Mouse (Mus musculus) skeletal muscle tissue, adult 2 months (tissue): ENCODE data around the gene Washc1.
"Not testable (repeated sequence)": the region's sequence is repeated elsewhere in the genome, so short reads cannot be mapped to it uniquely, and the experiment has no call there.

Experiments used
- DNase-seq: peaks from one replicate; pipeline ENCODE4 v3.0.0-alpha.2; 2012; ENCODE audit warnings: low read depth, low spot score

The Washc1 gene

DNA sequence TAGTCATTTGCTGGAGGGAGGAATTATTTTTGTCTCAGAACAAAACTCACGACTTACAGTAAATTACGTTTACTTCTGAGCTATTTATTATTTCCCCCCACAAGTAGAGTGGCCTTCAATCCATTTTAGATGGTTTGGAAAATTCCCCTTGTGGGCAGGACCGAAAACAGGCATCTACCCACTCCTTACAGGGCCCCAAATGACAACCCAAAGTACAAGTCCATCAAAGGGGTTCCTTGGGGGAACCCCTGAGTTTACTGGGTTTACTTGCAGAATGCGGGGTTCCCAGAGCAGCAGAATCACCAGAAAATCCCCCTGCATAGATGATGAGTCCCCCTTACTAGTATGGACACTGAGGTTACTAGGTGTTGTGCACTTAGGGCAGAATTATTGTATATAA lies 821 bp downstream of the Washc1 start:
- DNase-seq = no peak

DNA sequence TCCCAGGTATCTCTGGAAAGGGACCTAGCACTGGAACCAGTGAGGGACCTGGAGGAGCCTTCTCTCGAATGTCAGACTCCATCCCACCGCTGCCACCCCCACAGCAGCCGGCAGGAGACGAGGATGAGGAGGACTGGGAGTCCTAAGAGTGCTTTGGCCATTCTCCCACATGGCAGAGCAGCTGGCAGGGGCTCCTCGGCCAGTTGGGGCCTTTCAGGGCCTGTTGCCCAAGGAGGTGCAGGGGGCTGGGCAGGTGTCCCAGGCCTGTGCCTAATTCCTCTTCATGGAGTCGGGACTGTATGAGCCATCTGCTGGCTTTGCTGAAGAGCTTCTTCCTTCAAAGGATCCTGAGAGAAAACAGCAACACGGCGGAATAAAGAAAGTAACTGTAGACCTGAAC lies 7.6 kb downstream of the Washc1 start:
- DNase-seq = no peak

DNA sequence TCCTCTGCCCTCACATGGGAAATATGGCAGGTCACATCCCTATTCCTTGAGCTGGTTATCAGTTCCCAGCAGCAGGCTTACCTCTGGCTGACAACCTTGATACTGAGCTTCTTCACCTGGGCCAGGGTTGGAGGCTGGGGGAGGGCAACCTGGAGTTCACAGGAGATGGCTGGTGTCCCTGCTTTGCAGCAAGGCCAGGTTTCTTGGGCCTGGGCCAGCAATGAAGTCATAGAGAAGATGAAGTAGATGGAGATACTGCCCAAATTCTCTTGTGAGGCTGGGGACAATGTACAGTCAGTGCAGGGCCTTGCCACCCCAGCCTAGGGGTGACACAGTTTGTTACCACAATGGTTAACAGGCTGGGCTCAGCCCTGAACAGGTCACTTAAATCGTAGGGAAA lies 9.4 kb downstream of the Washc1 start:
- DNase-seq = no peak

DNA sequence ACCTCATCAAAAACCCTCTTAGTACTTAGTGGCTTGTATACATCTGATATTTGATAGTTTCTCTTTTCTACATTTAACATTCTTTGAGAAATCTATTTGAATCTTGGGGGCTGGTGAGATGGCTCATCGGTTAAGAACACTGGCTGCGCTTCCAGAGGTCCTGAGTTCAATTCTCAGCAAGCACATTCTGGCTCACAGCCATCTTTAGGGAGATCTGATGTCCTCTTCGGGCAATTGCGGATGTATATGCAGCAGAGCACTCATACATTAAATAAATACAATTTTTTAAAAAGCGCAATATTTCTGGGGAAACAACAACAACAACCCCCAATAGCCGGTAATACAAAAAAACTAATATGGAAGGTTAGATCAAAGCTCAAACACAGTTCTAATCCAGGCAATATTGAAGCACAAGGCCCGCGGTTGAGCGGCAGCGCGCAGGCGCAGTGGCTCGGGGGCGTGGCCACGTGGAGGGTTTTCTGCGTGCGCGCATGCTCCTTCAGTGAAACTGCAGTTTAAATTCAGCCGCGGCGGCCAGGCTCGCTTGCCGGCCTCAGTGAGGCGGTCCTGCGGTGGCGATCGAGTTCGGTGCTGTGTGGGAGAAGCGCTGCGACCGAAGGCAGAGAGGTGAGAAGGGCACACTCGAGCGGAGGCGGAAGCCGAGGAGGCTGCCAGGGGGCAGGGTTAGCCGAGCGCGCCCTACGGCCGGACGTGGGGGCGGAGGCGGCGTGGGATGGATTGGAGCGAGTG lies 11.9 kb downstream of the Washc1 start, which contains the start of gene Ddx11:
Gene Ddx11 (plus strand): TSS at position 455 of the 750 bp plus-strand sequence.
- peak; percentile 86 for DNase-seq

DNA sequence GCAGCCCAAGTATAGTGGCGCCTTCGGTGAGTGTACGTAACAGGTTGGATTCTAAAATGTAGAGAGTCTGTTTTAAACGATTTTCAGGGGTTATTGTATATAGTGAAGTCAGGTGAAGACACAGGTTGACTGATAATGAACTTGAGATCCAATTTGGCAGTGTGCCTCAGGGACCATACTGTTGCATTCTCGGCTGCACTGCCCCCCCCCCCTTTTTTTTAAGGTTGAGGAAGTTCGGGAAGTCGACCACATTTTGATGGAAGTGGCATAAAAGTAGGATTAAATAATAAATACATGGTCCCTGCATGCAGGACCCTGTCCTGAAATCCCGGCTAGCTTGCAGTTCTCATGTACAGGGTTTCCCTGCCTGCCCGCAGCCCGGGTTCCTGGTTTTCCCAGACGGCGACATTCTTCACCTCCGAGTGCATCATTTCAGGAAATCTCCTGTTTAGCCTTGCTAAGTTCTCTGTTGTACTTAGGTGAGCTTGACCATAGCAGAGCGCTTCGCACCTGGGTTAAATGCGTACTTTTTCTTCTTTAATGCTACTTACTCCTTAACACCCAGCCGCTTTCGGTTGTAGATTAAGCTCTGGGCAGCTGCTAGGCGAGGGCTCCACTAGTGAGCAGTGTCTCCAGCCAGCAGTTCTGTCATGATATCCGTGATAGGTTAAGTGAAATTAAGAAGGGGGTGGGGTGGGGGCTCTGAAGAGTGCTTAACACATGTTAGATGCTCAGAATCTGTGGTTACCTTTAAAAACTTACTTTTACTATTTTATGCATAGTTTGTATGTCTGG lies 12.7 kb downstream of the Washc1 start:
- DNase-seq = no peak

DNA sequence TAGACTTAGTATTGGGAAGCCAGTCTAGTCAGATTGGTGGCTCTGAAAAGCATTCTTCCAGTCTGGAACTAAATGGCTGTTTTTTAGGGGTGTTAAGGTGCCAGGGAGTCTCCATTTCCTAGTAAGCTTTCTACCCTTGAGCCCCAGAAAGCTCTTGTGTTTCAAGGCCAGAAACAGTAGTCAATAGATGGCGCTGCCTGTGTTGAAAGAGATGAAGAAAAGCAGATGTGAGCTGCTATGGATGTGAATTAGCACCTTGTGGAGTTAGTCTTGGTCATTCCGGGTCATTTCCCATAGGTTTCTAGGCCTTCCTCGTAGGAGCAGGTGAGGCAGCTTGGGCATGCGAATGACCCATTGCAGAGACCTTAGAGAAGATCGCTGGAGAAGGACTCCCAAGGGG lies 13.9 kb downstream of the Washc1 start:
- no peak for DNase-seq

DNA sequence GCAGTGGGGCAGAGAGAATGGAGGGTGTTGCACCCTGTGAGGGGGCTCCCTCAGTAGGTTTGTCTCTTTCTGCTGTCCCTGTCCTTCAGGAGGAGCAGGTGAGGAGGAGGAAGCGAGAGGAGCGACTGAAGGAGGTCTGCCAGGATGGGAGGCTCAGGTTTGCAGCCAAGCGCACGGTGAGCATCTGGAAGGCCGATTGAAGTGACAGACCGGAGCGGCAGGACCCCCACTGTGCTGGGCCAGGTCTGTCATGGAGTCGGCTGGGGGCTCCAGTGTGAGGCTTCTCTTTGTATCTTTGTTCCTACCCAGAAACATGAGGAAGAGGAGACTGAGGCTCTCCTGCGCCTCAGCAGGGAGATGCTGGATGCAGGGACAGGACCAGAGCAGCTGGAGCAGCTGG lies 19.0 kb downstream of the Washc1 start:
- no peak for DNase-seq

DNA sequence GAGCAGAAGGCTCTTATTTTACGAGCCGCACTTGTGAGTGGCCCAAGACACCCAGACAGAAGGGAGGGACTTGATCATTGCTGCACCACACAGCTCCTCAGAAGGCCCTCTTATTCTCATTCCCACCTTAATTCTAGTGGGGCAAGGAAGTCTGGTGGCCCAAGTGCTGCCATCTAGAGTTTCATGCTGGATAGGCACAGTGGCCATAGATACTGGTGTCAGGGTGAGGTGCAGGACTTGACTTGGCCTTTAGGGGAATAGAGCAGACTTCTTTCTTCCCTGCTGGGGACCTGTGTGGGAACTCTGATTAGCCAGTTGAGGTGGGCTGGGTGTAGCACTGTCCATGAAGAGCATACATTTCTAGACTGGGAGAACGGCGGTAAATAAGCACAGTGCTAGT lies 19.9 kb downstream of the Washc1 start:
- DNase-seq = no peak

DNA sequence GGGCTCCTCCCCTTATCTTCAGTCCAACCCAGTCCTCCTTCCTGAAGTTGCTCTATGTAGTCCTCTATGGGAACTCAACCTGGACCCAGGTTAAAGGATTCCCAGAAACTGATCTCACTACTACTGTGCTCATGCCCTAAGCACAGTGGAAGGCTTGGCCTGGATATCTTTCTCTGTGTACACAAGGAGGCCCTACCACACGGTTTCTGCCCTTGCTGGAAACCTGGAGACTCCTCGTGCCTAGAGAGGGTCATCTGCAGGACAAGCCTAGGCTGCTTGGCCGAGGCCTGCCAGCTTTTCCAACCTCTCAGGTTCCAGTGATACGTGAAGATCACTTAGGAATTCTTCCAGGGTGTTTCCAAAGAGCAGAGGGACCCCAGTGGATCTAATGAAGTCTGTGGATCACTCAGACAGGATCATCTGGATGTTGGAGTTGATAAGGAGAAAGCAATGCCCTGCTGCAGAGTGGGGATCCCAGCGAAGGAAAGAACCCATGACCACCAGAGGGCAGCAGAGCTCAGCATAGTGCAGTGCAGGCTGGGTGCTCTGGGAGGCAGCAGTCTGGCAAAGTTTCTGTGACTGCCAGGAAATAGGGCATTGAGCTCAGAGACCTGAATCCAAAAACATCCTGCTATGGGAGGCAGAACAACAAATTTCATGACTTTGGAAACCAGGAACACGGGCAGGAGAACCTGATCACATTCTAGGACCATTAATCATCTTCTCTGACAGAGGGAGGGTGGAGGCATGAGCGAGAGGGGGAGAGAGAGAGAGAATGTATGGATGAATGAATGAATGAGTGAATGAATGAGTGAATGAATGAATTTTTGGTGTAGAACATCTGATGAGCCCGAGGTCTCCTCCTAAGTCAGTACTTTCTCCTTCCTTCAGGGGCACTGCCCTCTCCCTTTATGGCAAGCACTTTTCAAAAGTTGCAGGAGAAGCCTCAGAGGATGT lies 41.6 kb downstream of the Washc1 start:
- not testable (repeated sequence) for DNase-seq

DNA sequence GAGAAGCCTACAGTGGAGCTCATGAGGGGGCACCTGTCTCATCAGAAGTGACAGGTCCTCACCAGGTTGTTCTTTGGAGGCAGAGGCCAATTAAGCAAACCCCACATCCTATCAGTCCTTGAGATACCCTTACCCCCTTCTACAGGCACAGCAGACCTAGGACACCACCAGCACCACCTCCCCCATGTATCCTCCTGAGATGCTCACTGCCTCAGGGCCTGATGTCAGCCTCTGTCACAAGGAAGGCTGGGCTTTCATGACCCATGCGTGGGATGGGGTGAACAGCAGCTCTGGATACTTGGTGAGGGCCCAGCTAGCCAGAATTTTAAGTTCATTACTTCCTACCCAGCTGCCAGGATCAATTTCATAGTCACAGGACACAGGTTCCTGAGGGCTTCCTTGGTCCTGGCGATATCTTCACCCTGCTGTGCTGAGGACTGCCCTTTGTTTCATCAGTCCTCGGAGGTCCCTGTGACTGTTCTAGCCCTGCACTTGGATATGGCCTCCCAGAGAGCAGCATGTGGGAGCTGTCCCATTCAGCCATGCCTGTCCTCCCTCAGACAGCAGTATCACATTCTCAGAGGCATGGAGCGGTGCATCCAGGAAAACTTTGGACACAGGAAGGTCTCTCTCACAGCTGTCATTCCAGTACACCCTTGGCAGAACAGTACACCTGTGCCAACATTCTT lies 42.5 kb downstream of the Washc1 start:
- not testable (repeated sequence) for DNase-seq

DNA sequence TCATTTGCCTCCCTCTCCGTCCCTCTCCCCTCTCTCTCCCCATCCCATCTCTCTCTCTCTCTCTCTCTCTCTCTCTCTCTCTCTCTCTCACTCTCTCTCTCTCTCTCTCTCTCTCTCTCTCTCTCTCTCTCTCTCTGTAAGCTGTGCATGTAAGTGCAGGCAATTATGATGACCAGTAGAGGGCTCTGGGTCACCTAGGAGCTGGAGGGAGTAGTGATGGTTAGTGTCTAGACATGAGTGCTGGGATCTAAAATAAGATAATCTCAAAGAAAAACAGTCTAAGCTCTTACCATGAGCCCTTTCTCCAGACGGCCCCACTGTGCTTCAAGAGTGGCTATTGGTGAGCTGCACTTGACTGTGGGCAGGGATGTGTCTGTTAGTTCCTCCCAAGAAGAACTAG lies 43.5 kb downstream of the Washc1 start:
- DNase-seq = no peak

DNA sequence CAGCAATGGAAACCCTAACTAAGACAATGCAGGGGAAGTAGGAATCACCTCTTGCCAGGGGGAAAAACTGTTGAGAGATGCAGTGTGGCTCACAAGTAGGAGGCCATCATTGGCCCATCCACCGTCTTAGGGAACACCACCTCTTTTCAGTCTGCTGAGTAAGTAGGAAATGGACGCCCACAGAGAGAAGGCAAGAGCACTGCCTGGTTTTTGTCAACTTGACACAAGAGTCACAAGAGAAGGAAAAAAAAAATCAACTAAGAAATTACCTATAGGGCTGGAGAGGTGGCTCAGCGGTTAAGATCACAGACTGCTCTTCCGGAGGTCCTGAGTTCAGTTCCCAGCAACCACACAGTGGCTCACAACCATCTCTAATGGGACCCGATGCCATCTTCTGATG lies 46.9 kb downstream of the Washc1 start:
- no peak for DNase-seq

DNA sequence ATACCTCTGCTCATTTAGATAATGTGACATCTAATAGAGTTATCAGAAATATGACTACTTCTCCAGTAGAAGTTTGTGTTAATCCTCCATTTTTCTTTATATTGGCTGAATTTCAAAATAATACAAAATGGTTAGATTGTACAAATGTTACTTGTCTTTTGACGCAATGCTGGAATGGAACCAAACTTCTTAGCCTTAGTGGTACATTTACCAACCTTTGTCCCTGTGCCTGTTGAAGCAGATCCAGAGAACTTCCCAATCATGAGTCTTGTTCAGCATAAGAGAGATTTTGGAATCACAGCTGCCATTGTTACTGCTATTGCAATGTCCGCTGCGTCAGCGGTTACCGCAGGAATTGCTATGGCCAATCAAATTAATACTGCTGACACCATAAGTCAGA lies 55.8 kb downstream of the Washc1 start:
- not testable (repeated sequence) for DNase-seq
